Mouse (Mus musculus): ENCODE results near the gene Col1a2. TPM values are rescaled to one million over a fixed set of nuclear protein-coding genes. Genes with fewer than 3 reads are reported as not detected.

The Col1a2 gene
- polyA plus RNA-seq, 1 experiment from 2014 or later, result 528 TPM

DNA sequence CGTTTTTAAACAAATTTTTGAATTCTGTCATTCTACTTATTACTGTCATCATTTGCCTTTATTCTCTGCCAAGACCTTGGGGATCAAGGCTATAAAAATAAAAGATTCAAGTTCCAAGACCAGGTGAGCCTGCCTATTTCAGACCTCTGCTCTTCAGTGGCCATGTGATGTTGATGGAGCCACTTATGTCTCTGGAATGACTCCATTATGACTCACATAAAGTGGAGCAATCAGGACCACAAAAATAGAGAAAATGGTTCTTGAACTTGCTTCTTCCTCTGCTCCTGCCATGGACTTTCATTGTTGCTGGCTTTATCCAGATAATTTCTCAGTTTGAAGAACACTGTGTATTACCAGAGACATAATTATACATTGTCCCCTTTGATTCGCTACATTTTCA is 10.9 kb upstream of the Col1a2 start:
- Histone ChIP-seq H3K4me2 (replicated peaks) (no peak overlapping the region), H3K36me3 (no peaks in the 10 kb centered on the region), H3K9me3 (no peaks in the 10 kb centered on the region), H3K27ac (no peak overlapping the region), H3K27me3 (replicated peaks) (no peaks in the 10 kb centered on the region), H3K9ac (no peak overlapping the region), H3K4me3 (replicated peaks) (no peak overlapping the region), H3K4me1 (replicated peaks) (peaks cover 3% of the 10 kb centered on the region; the same call in 1 of the 2 replicates)
- ATAC-seq, result no peak
- WGBS, result 79% methylated on average over 2 of the region's 2 CpGs

DNA sequence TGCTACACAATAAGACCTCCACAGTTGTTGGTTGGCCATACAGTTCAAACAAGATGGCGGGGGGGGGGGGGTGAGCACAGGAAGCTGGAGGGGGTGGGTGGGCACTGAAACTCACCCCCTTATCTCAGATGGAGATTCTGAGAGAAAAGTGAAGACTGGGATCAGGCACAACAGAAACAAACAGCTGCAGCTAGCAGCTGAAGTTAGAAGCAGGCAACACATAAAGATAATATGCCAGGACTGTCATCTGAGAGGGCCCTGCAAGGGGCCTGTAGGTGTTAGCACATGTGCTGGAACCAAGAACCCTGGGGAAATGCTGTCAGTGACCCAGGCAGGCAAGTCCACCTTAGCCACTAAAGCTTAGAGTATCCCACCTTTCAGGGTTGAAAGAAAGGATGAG is 8.2 kb upstream of the Col1a2 start:
- Histone ChIP-seq H3K4me3 (replicated peaks) (no peak overlapping the region), H3K36me3 (no peaks in the 10 kb centered on the region), H3K4me2 (replicated peaks) (no peak overlapping the region), H3K27me3 (replicated peaks) (no peaks in the 10 kb centered on the region), H3K27ac (no peak overlapping the region), H3K9me3 (no peaks in the 10 kb centered on the region), H3K9ac (no peak overlapping the region), H3K4me1 (replicated peaks) (no peaks in the 10 kb centered on the region)
- WGBS, result 65% methylated on average over 1 of the region's 1 CpGs
- ATAC-seq, result no peak

DNA sequence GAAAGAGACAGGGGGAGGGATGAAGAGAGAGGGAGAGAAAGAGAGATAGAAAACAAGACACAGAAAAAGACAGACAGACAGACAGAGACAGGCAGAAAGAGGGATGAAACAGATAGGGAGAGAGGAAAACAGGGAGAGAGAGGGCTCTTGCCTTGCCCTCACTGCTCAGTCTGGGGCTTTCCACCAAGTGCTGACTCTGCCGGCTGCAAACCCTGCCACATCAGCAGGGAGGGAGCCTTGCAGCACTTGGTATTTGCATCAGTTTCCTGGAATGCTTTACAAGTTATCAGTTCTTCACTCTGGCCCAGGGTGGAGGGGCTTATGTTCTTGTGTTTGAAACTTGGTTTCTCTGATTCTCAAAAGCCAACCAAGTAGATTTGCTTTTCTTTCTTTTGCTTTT is 1.5 kb upstream of the Col1a2 start:
- Histone ChIP-seq H3K4me3 (replicated peaks) (no peak overlapping the region), H3K27ac (peak overlapping the region; percentile 48; the same call in 1 of the 2 replicates), H3K4me2 (replicated peaks) (no peak overlapping the region), H3K27me3 (replicated peaks) (no peaks in the 10 kb centered on the region), H3K36me3 (no peaks in the 10 kb centered on the region), H3K9me3 (no peaks in the 10 kb centered on the region), H3K4me1 (replicated peaks) (0 out of 2 replicates have a peak, but pooled peaks cover 4% of the 10 kb centered on the region), H3K9ac (no peak overlapping the region)
- no peak for ATAC-seq
- 0% methylated on average over 1 of the region's 1 CpGs for WGBS

- Histone ChIP-seq H3K9ac (peak overlapping the region; percentile 50), H3K27me3 (replicated peaks) (no peaks in the 10 kb centered on the region), H3K4me1 (replicated peaks) (0 out of 2 replicates have a peak, but pooled peaks cover 4% of the 10 kb centered on the region), H3K36me3 (no peaks in the 10 kb centered on the region), H3K4me3 (replicated peaks) (peak overlapping the region; percentile 46), H3K4me2 (replicated peaks) (peak overlapping the region; percentile 73), H3K27ac (peak overlapping the region; percentile 79), H3K9me3 (no peaks in the 10 kb centered on the region)
- under 1% methylated on average over 31 of the region's 31 CpGs for WGBS
- peak; percentile 93 for ATAC-seq
Observed at GRCm38 (mm10) chr6:4505158-4505997, 764 bp downstream of the Col1a2 start.

- WGBS, result 16% methylated on average over 11 of the region's 11 CpGs
- H3K27me3 ChIP-seq (replicated peaks), result no peaks in the 10 kb centered on the region
- peak overlapping the region; percentile 73 for H3K4me2 ChIP-seq (replicated peaks)
- peak overlapping the region; percentile 50 for H3K9ac ChIP-seq
- H3K9me3 ChIP-seq, result no peaks in the 10 kb centered on the region
- H3K36me3 ChIP-seq, result no peaks in the 10 kb centered on the region
- H3K4me3 ChIP-seq (replicated peaks), result peak overlapping the region; percentile 46
- peak; percentile 35; the same call in 1 of the 2 replicates for ATAC-seq
- H3K27ac ChIP-seq, result peak overlapping the region; percentile 71
- H3K4me1 ChIP-seq (replicated peaks), result 0 out of 2 replicates have a peak, but pooled peaks cover 4% of the 10 kb centered on the region
Observed at GRCm38 (mm10) chr6:4506106-4506505, 1.5 kb downstream of the Col1a2 start.

DNA sequence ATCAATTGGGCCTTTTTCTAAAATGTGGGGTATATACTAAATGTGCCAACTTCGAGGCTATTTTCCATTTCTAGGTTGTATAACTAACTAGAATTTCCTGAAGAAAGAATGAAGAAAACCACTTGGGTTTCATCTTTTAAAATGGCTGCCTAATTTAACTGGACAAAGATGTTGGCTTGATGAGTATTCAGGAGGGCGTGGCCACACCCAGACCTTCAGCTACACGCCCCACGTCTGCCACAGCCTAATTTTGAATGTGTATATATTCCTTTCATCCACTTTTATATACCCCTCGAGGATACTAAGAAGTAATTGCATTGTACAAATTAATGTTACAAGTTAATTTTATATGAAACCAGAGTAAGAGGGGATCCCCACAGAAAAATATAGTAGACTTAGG is 2.2 kb downstream of the Col1a2 start:
- Histone ChIP-seq H3K9me3 (no peaks in the 10 kb centered on the region), H3K27me3 (replicated peaks) (no peaks in the 10 kb centered on the region), H3K4me3 (replicated peaks) (peak overlapping the region; percentile 46), H3K36me3 (no peaks in the 10 kb centered on the region), H3K4me1 (replicated peaks) (0 out of 2 replicates have a peak, but pooled peaks cover 4% of the 10 kb centered on the region), H3K9ac (peak overlapping the region; percentile 50; the same call in 1 of the 2 replicates), H3K27ac (no peak overlapping the region), H3K4me2 (replicated peaks) (peak overlapping the region; percentile 73)
- ATAC-seq, result no peak
- WGBS, result 59% methylated on average over 5 of the region's 5 CpGs

DNA sequence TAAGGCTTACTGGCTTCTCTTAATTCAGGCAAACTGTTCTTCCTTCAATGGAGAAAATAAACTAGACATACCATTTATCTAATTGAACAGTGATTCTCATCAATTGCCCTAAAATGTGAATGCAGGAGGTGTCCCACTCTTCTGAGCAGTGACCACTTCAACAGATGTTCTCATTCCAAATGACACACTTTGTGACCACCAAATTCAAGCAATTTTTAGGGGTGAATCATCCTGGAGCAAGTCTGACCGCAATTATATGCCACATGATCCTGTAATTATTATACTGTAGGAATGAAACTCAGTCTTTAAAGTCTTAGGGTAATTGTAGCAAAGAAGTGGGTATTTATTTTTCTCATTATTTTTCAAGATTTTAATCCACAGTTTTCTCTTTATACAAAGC is 2.7 kb downstream of the Col1a2 start:
- ATAC-seq, result no peak
- Histone ChIP-seq H3K4me3 (replicated peaks) (peak overlapping the region; percentile 11; the same call in 1 of the 2 replicates), H3K4me1 (replicated peaks) (0 out of 2 replicates have a peak, but pooled peaks cover 4% of the 10 kb centered on the region), H3K4me2 (replicated peaks) (peak overlapping the region; percentile 73), H3K9ac (no peak overlapping the region), H3K27ac (no peak overlapping the region), H3K27me3 (replicated peaks) (no peaks in the 10 kb centered on the region), H3K36me3 (no peaks in the 10 kb centered on the region), H3K9me3 (no peaks in the 10 kb centered on the region)
- 66% methylated on average over 1 of the region's 1 CpGs for WGBS

GRCm38 (mm10) chr6:4508279-4508678 is 3.7 kb downstream of the Col1a2 start:
- Histone ChIP-seq H3K27me3 (replicated peaks) (no peaks in the 10 kb centered on the region), H3K4me1 (replicated peaks) (0 out of 2 replicates have a peak, but pooled peaks cover 4% of the 10 kb centered on the region), H3K36me3 (no peaks in the 10 kb centered on the region), H3K9me3 (no peaks in the 10 kb centered on the region), H3K9ac (no peak overlapping the region), H3K4me3 (replicated peaks) (no peak overlapping the region; the same call in 1 of the 2 replicates), H3K27ac (no peak overlapping the region), H3K4me2 (replicated peaks) (peak overlapping the region; percentile 73)
- ATAC-seq, result no peak
- 85% methylated on average over 4 of the region's 4 CpGs for WGBS

DNA sequence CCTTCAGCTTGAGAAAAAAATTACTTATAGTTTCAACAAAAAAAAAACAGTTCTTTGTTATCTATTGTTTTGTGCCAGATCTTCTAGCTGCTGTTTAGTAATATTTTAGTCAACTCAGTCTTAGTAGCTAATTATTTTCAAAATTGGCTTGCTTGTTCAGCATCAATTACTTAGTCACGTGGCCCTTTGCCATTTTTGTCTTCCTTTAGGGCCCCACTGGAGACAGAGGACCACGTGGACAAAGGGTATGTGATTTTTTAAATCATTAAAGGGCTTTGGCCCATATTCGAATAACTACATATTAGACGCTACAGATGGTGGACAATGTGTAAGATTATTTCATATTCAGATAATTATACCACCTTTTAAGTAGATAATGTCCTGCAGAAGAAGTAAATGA is 4.8 kb downstream of the Col1a2 start:
- Histone ChIP-seq H3K4me2 (replicated peaks) (no peak overlapping the region), H3K27ac (no peak overlapping the region), H3K4me1 (replicated peaks) (0 out of 2 replicates have a peak, but pooled peaks cover 4% of the 10 kb centered on the region), H3K9me3 (no peaks in the 10 kb centered on the region), H3K9ac (no peak overlapping the region), H3K4me3 (replicated peaks) (no peak overlapping the region), H3K27me3 (replicated peaks) (no peaks in the 10 kb centered on the region), H3K36me3 (no peaks in the 10 kb centered on the region)
- no peak for ATAC-seq
- 73% methylated on average over 4 of the region's 4 CpGs for WGBS

GRCm38 (mm10) chr6:4514671-4515070 is 10.1 kb downstream of the Col1a2 start:
- Histone ChIP-seq H3K4me1 (replicated peaks) (no peaks in the 10 kb centered on the region), H3K9me3 (no peaks in the 10 kb centered on the region), H3K36me3 (peaks cover 3% of the 10 kb centered on the region; the same call in 1 of the 2 replicates), H3K27ac (no peak overlapping the region), H3K4me2 (replicated peaks) (no peak overlapping the region), H3K27me3 (replicated peaks) (no peaks in the 10 kb centered on the region), H3K4me3 (replicated peaks) (no peak overlapping the region), H3K9ac (no peak overlapping the region)
- WGBS, result 69% methylated on average over 2 of the region's 2 CpGs
- no peak for ATAC-seq

DNA sequence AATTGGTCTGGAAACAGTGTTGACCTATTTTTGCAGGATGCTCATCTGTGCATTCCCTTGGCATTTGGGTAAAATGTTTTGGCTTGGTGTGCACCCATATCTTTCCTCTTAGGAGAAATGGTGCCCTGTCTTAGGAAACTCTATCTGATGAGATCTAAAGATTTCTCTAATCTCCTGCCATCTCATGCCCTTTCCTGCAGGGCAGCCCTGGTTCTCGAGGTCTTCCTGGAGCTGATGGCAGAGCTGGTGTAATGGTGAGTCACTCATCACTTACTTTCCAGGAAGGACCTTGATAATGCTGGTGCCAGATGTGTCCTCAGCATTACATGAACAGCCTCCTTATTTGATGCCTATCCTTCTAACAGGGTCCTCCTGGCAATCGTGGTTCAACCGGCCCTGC is 16.4 kb downstream of the Col1a2 start:
- Histone ChIP-seq H3K4me3 (replicated peaks) (no peak overlapping the region), H3K4me2 (replicated peaks) (no peak overlapping the region), H3K9me3 (no peaks in the 10 kb centered on the region), H3K27ac (no peak overlapping the region), H3K36me3 (0 out of 2 replicates have a peak, but pooled peaks cover 3% of the 10 kb centered on the region), H3K4me1 (replicated peaks) (no peaks in the 10 kb centered on the region), H3K27me3 (replicated peaks) (no peaks in the 10 kb centered on the region), H3K9ac (no peak overlapping the region)
- 87% methylated on average over 3 of the region's 3 CpGs for WGBS
- ATAC-seq, result no peak

DNA sequence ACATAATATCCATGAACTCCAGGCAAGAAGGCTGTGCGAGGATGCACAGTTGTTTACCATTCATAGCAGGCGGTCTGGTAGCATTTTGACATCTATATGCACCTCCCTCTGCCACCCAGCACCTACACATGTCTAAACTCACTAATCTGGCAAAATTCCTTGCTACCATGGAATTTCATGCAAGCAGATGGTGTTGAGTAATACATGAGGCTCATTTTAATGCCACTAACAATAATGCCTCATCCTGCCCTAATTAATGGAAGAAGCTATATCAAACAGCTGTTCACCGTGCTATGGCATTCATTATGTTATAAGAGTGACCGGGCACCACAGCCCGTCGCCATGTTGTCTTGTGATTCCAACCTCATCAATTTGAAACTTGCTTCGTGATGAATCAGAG is 23.8 kb downstream of the Col1a2 start:
- no peak for ATAC-seq
- H3K27ac ChIP-seq, result no peak overlapping the region
- no peaks in the 10 kb centered on the region for H3K9me3 ChIP-seq
- H3K9ac ChIP-seq, result no peak overlapping the region
- WGBS, result 85% methylated on average over 7 of the region's 7 CpGs
- 0 out of 2 replicates have a peak, but pooled peaks cover 9% of the 10 kb centered on the region for H3K36me3 ChIP-seq
- no peaks in the 10 kb centered on the region for H3K4me1 ChIP-seq (replicated peaks)
- H3K4me3 ChIP-seq (replicated peaks), result no peak overlapping the region
- H3K4me2 ChIP-seq (replicated peaks), result no peak overlapping the region
- no peaks in the 10 kb centered on the region for H3K27me3 ChIP-seq (replicated peaks)

Measured in intestine, embryonic 15.5 days (tissue).